Mouse (Mus musculus) thymus, adult 2 months (tissue): ENCODE data around the gene Pak1. TPM values are rescaled to one million over a fixed set of nuclear protein-coding genes. Genes with fewer than 3 reads are reported as not detected.

Experiments used
- DNase-seq: peaks from one replicate; pipeline ENCODE4 v3.0.0; 2021
- H3K27ac ChIP-seq: fragments of 200-500 bp; 2 replicates; pipeline ENCODE4 v1.5.1; 2012; ENCODE audit warnings: low read length, control low read depth; ENCODE audit not compliant: control insufficient read depth, insufficient read depth
- H3K27me3 ChIP-seq: fragments of 200-500 bp; 2 replicates; pipeline ENCODE4 v1.6.1; 2012; ENCODE audit warnings: mild to moderate bottlenecking, low read length, moderate library complexity, mixed read lengths; ENCODE audit not compliant: control insufficient read depth, insufficient read depth
- H3K36me3 ChIP-seq: fragments of 200-500 bp; 2 replicates; pipeline ENCODE4 v1.6.1; 2012; ENCODE audit warnings: mild to moderate bottlenecking, low read length, moderate library complexity; ENCODE audit not compliant: control insufficient read depth, insufficient read depth
- H3K4me1 ChIP-seq: fragments of 200-500 bp; replicated peaks from 2 replicates; pipeline ENCODE4 v1.6.1; 2012; ENCODE audit warnings: low read length; ENCODE audit not compliant: control insufficient read depth, insufficient read depth
- H3K4me3 ChIP-seq: fragments of 200-500 bp; 2 replicates; pipeline ENCODE4 v1.5.1; 2012; ENCODE audit warnings: mild to moderate bottlenecking, low read length, control low read depth, moderate library complexity; ENCODE audit not compliant: control insufficient read depth, insufficient read depth
- CTCF ChIP-seq: fragments of 200-500 bp; IDR thresholded peaks from 2 replicates; pipeline ENCODE4 v1.5.1; 2012; ENCODE audit warnings: mild to moderate bottlenecking, control low read depth, low read length, moderate library complexity, borderline replicate concordance; ENCODE audit not compliant: control insufficient read depth, poor library complexity, insufficient read depth; ENCODE audit errors: extremely low read depth
- POLR2A ChIP-seq: fragments of 200-500 bp; IDR thresholded peaks from 2 replicates; pipeline ENCODE4 v1.6.1; 2012; ENCODE audit warnings: mild to moderate bottlenecking, low read length, control low read depth, moderate library complexity; ENCODE audit not compliant: control insufficient read depth, poor library complexity, insufficient read depth; ENCODE audit errors: extremely low read depth
- WGBS: fragments of 180-500 bp; shearing (Covaris S2); methylation state at CpG from one replicate; pipeline ENCODE4 v1.1.7; 2018; 5-methylcytosine and 5-hydroxymethylcytosine counted together
- polyA plus RNA-seq: library from polyadenylated mRNA; depleted of rRNA; stranded (reverse); fragments of >200 nt; gene quantifications from 2 replicates; pipeline ENCODE4 v1.2.3, GENCODE M21; 2012; rRNA removed

Gene Pak1
- 11.4 and 11.8 TPM in 2 replicates for polyA plus RNA-seq

DNA sequence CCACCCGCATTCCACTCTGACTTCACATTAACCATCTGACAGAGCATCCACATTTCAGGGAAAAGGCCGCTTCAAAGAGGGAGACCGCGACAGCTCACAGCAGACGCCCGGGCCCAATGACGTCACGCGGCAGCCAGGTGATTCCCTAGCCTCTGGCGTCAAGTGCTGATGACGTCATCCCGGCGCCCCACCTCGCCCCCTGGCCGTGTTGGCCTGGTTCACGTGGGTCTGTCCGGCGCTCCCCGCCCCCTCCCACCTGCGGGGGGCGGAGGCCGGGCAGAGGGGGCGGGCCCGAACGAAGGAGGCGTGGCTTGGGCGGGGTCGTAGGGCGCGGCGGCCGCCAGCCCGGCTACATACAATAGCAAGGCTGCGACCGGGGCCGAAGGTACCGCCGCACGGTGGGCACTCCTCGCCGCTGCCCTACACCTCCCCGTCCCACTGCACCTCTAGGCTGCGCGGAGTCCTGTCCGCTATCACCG, at the start of gene Pak1:
Pak1 (plus strand) TSS at position 352 of the 479 bp plus-strand sequence.
- WGBS: under 1% methylated on average over 46 of the region's 46 CpGs
- no peak within 1 kb of the TSS for H3K27ac ChIP-seq
- no peak for TF ChIP-seq POLR2A
- TF ChIP-seq CTCF: no peak
- H3K4me1 ChIP-seq: peaks cover 7% of the 10 kb centered on the region
- peak within 1 kb of the TSS; percentile 56 for H3K4me3 ChIP-seq
- peaks cover 5% of the 10 kb centered on the region; the same call in 1 of the 2 replicates for H3K27me3 ChIP-seq
- H3K36me3 ChIP-seq: no peaks in the 10 kb centered on the region
- peak; percentile 79 for DNase-seq

- peaks cover 24% of the 10 kb centered on the region for H3K4me1 ChIP-seq
- no peaks in the 10 kb centered on the region for H3K36me3 ChIP-seq
- H3K27ac ChIP-seq: no peak overlapping the region
- WGBS: 85% methylated on average over 10 of the region's 10 CpGs
- H3K27me3 ChIP-seq: no peaks in the 10 kb centered on the region
- no peak for DNase-seq
- no peak overlapping the region for H3K4me3 ChIP-seq
- no peak for TF ChIP-seq CTCF
- TF ChIP-seq POLR2A: no peak
These were observed 47.4 kb upstream of the Pak1 start for GRCm38 (mm10) chr7:97740948-97741347.

DNA sequence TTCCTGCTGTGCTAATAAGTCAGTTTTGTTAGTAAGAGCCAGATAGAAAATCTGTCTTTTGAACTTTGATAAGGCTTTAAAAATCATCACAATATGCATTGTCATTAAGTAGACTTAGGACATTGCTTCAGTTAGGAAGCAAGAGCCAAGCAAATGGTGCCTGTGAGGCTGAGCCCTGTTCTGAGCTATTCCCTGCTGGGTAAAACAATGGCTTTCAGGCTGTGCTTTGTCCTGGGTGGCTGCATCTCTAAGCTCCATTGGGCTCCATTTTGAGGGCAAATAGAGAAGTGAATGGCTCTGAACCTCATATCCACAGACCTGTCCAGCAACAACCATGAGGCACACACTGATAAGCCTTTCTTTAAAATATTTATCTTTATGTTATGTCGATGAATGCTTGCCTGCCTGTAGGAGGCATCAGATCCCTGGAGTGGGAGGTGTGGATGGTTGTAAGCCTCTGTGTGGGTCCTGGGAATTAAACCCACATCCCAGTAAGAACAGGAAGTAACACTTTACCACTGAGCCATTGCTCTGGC, 46.5 kb upstream of the Pak1 start:
- Histone ChIP-seq H3K4me3 (no peak overlapping the region), H3K4me1 (peaks cover 24% of the 10 kb centered on the region)
- WGBS: 65% methylated on average over 1 of the region's 1 CpGs

DNA sequence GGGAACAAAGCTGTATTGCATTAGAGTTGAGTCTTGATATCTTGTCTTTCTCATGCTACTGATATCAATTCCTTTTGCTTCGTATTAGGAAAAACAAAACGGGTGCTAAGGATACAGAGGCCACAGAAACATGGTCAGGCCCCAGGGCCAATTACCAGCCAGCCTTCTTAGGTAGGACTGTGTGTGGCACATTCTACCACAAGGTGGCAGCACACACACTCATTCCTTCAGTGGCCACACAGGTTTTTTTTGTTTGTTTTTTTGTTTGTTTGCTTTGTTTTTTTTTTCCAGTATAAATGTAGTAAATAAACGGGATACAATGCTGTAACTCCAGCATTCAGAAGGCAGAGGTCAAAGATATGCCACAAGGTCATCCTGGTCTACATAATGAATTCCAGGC, 43.0 kb upstream of the Pak1 start:
- Histone ChIP-seq H3K4me1 (peaks cover 25% of the 10 kb centered on the region), H3K36me3 (no peaks in the 10 kb centered on the region), H3K27ac (no peak overlapping the region), H3K27me3 (no peaks in the 10 kb centered on the region), H3K4me3 (no peak overlapping the region)
- 16% methylated on average over 3 of the region's 3 CpGs for WGBS
- TF ChIP-seq POLR2A (no peak), CTCF (no peak)
- peak; percentile 67 for DNase-seq

More for the DNA sequence above, 46.5 kb upstream of the Pak1 start:
- Histone ChIP-seq H3K27me3 (no peaks in the 10 kb centered on the region), H3K27ac (no peak overlapping the region), H3K36me3 (no peaks in the 10 kb centered on the region)
- TF ChIP-seq CTCF (no peak), POLR2A (no peak)
- DNase-seq: no peak

- H3K27me3 ChIP-seq: no peaks in the 10 kb centered on the region
- H3K36me3 ChIP-seq: no peaks in the 10 kb centered on the region
- no peak for TF ChIP-seq POLR2A
- no peak for TF ChIP-seq CTCF
- no peak for DNase-seq
- no peak overlapping the region for H3K27ac ChIP-seq
- H3K4me1 ChIP-seq: peaks cover 20% of the 10 kb centered on the region
- H3K4me3 ChIP-seq: no peak overlapping the region
- WGBS: 92% methylated on average over 4 of the region's 4 CpGs
These were observed 41.1 kb upstream of the Pak1 start for GRCm38 (mm10) chr7:97747176-97747707.

GRCm38 (mm10) chr7:97747787-97748497, 40.4 kb upstream of the Pak1 start:
- peak overlapping the region; percentile 40 for H3K4me3 ChIP-seq
- H3K27ac ChIP-seq: peak overlapping the region; percentile 28; the same call in 1 of the 2 replicates
- WGBS: 23% methylated on average over 28 of the region's 28 CpGs
- no peaks in the 10 kb centered on the region for H3K36me3 ChIP-seq
- H3K4me1 ChIP-seq: peaks cover 16% of the 10 kb centered on the region
- DNase-seq: peak; percentile 83
- no peaks in the 10 kb centered on the region for H3K27me3 ChIP-seq
- TF ChIP-seq CTCF (peak; percentile 91), POLR2A (peak; percentile 45; the same call in 1 of the 2 replicates)
